Mouse (Mus musculus) bone marrow, adult 2 months (tissue): ENCODE results near the gene Tmed8.

Source experiments
- CTCF ChIP-seq: fragments of 200-500 bp; IDR thresholded peaks from 2 replicates; pipeline ENCODE4 v1.5.1; 2011; ENCODE audit warnings: low read length, control low read depth; ENCODE audit not compliant: control insufficient read depth, insufficient read depth
- POLR2A ChIP-seq: fragments of 200-500 bp; IDR thresholded peaks from 2 replicates; pipeline ENCODE4 v1.6.1; 2011; ENCODE audit warnings: low read depth, mild to moderate bottlenecking, control low read depth, low read length, borderline replicate concordance; ENCODE audit not compliant: control insufficient read depth

DNA sequence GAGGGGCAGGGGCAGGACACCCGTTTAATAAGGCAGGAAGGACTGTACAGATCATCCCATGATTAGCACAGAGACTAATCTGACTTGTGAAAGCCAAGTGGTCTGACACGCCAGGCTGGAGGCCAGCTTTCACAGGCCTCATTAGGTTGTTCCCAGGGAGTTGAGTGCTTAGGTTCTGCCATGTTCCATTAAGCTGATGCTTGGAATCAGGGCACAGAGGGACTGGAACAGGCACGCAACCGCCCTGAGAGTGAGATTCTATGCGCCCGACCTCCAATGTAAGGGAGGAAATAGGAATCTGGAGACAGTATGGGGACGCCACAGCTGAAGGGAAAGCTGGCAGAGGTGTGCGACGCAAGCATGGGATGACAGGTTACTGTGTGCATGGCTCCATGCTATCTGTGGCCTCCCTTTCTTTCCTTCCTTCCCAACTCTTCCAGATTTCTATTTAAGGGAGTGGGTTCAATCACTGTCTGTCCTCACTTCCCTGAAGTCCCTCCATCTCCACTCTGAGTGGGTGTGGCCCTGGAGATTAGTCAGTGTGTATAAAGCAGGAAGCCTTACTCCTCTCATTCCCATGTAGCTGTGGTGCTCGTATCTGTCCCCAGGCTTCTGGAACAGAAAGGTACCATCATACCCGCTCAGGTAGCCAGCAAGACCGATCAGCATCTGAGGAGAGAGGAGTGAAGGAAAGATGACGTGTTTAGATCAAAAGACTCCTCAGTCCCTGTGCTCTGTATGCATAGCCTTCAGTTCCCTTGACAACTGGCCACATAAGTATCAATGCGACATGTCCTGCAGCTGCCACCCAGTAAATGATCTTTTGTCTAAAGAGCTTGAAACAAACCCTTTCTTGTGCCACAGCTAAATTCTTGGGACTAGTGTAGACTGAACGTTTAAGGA is 62.6 kb downstream of the Tmed8 start:
- TF ChIP-seq CTCF (no peak), POLR2A (no peak)
